Mouse (Mus musculus): ENCODE results near the gene Rpia.

Rpia gene

DNA sequence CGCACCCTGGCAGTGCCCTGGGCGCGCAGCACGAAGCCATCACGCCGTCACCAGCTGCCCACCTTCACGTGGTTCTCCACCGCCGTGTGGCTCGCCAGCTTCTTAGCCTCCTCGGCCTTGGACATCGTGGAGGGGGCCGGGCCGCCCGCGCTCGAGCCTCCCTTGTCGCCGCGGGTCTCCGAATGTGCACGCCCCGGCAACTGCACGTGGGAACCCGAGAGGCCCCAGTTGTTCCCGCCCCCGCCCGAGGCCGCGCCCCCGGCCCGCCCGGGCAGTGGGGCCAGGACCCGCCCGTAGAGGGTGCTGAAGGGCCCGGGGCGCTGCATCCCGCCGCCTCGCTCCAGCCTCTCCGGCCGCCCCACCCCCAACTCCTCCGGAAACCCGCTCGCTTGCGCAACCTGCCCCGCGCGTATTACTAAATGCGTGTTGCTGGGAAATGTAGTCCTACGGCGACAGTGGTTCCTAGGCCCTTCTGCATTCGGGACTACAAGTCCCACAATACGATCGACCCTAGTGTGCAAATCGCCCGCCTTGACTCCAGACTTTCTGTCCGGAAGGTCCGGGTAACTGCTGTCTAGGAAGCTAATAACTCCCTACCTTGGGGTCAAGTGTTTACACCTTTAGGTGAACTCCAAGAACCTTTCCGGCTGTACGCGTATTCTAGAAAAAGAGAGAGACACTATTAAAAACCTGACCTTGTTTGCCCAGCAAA lies at the start of gene Rpia:
Gene Rpia, minus strand, starts transcription at position 409 of the 712 bp plus-strand sequence.
- peak; percentile 96 for DNase-seq (ENCODE audit: low read depth)

DNA sequence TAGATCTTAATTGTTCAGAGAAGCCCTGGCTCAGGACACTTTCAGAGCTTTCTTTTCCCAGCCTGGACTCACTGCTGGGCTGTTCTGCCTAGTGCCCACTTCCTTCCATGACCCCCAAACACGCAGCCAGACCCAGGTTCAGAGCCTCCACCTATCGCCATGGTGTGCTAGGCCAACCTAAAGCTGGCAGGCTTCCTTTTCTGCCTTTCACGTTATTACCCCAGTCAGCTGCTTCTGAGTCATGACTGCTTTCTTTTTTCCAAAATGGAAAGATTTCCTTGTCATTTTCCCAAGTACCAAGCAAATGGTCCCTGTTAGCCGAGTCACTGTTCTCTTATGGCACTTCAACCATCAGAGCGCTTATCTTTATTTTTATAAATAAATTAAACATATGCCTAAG lies 48.2 kb upstream of the Rpia start:
- DNase-seq (ENCODE audit: low read depth) = no peak

DNA sequence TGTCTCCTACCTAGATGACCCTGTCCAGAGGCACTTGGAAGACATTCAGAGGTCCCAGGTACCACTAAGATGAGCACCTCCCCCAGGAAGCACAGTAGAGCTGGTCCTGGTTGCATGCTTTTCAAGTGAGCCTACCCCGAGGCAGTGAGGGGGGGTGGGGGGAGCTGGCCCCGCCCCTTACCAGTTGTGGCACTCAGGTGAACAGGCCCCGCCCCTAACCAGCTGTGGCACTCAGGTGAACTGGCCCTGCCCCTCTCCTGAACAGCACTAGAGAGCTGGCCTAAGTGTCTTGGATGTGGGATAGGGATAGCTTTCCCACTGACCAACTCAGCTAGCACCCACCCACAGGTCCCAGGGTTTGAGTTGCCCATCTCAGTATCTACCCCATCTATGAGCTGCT lies 46.5 kb upstream of the Rpia start:
- DNase-seq (ENCODE audit: low read depth) = no peak

DNA sequence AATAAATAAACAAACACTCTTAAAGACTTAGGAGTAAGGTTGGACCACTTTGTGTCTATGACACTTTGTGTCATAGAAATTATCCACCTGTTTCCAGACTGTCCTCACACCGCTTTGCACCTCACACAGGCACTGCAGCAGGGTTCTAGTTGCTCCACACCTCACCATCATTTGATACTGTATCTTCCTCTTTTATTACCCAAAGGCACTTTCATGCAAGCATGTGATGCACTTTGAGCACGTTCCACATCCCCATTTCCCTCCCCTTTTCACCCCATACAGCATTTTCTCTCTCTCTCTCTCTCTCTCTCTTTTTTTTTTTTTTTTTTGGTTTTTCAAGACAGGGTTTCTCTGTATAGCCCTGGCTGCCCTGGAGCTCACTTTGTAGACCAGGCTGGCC lies 45.3 kb upstream of the Rpia start:
- no peak for DNase-seq (ENCODE audit: low read depth)

DNA sequence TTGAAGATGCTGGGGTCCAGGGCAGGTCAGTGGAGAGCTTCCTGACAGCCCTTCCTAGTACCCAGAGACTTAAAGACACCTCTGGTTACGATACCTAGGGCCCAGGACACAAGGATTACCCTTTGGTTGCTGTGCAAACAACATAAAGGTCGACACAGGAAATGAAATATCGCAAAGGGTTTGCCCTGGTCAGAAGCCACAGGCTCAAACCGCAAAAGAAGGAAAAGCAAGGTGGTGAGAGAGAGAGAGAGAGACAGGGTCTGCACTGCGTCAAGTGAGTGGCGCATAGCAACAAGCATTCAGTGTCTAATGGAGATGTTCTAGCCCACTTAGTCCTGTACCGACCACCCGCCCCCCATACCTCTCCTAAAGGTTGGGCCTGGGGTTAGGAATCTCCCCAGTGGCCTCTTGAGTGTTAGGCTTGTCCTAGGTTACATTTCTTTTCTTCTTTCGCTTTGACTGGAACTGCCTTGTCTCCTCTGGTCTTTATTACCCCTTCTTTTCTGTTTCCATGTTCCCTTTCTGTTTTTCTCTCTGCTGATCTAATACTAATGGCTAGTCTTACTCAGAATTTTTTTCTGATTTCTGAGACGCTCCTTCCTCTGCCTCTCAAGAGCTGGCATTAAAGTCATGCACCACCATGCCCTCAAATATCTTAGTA lies 39.3 kb upstream of the Rpia start:
- DNase-seq (ENCODE audit: low read depth) = peak; percentile 33

DNA sequence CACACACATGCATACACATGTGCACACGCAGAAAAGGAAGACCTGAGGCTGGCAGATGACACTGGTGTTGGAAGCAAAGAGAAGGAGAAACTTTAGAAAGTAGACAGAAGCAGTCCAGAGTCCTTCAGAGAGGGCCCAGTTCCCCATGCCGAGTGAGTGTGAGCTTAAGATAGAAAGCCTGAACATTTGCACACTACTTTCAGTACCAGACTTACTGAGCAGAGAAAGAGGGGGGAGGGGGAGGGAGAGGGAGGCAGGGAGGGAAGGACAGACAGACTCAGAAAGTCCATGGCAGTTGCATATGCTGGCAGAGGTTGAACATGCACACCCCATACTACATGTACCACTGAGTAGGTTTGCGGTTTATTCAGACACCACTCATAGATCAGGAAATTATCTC lies 38.5 kb upstream of the Rpia start:
- DNase-seq (ENCODE audit: low read depth) = peak; percentile 35

DNA sequence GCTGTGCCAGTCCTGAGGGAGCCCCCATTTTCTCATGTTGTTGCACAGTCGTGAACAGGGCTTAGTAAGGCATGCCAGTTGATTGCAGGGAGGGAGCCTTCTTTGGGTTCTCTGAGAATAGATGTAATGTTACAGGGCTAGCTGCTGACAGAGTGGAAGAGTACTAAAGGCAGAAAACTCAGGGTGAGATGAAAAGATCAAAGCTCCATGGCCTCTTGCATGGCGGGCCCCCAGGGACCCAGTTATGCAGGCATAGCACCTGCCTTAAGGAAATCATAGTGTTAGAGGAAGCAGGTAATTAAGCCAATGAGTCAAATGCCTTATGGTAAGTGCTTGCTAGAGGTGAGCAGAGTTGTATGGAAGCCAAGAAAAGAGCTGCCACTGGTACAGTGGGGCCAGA lies 37.4 kb upstream of the Rpia start:
- DNase-seq (ENCODE audit: low read depth) = no peak

DNA sequence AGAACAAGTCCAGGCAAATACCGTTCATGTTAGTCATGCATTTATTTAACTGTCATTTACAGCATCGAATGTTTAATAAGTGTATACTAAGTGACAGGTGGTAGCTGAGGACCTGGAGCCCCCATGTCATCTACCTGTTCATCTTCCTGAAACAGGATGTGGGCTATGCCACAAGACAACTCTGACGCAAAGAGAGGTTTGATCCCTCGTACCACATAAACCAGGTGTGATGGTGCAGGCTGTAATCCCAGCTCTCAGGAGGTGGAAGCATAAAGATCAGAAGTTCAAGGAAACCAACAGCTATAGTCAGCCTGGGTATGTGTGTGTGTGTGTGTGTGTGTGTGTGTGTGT lies 32.9 kb upstream of the Rpia start:
- no peak for DNase-seq (ENCODE audit: low read depth)

DNA sequence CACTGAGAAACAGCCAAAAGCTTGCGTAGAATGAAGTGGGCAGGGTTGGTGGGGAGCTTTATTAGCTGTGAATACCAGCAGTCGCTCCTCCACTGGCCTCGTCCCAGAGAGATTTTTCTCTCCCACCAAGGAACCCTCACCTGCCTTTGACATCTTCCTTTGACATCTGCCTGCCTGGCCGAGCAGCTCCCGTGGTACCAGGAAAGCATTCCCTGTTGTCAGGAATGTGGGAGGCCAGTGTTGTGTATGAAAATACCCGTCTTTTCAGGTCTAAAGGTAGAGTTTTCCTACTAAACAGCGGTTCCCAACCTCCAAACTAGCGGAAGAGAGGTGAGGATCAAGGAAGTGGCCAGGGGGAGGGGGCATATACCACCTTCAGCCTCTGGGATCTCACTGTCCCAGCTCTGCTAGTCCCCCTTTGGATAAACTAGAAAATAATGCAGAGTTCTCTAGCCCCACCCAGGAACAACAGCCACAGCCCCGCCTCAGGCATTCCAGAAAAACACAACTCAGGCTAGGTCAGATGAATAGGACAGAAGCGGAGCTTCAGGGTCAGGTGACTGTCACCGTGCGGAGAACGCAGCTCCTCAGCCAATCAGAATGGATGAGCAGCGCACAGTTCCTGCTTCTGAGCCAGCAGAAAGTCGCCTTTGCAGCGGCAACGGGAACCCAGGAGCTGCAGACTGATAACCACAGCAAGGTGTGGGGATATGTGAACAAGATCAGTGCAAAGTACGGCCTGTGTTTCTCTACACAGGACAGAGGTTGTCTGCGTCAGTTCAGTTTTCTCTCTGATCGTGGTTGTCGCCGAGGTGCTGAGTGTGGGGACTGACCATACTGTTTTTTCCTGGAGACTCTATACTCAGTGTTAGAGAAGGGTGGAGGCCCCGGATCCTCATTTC lies 32.3 kb upstream of the Rpia start:
- DNase-seq (ENCODE audit: low read depth) = peak; percentile 89

DNA sequence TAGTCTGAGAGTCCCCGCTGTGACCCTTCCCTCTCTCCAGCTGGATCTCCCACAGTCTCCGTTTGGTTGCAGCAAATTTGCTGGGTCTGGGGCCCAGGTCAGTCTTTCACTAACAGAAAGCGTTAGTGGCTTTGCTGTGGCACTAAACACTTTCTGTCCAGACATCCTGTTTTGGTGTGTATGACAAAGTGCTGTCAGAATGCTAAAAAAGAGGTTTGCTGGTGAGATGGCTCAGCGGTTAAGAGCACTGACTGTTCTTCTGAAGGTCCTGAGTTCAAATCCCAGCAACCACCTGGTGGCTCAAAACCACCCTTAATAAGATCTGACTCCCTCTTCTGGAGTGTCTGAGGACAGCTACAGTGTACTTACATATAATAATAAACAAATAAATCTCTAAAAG lies 31.2 kb upstream of the Rpia start:
- DNase-seq (ENCODE audit: low read depth) = peak; percentile 36

DNA sequence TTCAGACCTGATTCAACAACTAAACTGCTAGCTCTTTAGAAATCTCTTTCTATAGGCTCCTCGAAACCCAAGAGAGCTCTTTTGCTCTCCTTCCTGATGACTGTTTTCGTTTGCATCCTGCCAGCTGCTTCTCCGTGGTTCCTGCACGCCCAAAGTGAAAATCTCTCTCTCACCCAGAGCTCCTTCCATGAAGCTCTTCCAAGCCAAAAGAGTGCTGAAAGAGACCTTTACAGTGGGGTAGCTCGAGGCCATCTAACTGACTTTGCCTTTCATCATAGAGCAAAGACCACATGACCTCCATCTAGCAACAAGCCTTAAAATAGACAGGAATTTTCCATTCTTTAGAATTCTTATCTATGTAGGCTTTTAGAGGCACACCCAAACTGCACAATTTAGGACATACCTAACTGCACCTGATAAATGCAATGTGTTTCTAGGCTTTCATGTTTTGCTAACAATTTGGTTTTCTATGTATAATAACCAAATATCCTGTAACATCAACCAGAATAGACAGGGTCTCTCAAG lies 30.4 kb upstream of the Rpia start:
- DNase-seq (ENCODE audit: low read depth) = peak; percentile 20

DNA sequence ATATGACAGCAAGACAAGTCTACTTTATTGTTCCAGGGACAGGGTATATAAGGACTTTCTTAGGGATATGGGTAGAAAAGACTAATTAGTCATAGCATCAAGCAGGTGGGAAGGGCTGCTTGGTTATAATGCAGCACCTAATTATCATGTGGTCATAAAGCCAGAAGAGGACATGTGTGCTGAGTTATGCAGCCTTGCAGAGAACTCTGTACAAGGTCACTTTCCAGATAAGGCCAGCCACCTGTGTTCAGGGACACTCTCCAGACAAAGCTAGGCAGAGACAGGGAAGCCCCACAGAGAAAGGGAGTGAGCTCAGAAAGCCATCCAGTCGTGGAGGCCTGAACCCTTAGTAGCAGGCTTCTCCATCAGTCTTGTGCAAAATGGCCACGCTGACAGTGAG lies 29.5 kb upstream of the Rpia start:
- DNase-seq (ENCODE audit: low read depth) = no peak

DNA sequence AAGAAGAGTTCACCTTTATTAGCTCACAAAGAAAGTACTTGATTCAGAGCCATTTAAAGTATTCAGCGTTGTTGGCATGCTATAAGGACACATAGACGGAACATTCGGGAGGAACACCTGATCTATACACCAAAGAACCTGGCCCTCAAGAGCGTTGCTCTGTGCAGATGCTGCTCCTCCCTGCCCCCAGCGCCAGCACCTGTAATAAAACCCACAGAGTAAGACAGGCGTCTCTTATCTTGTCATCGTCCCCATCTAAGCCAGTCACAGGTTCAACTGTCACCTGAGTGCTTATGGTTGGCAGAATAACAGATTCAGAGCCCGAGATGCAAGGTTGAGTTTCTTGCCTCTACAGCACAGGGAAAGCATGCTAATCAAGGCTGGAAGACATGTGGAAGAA lies 23.4 kb upstream of the Rpia start:
- peak; percentile 54 for DNase-seq (ENCODE audit: low read depth)

DNA sequence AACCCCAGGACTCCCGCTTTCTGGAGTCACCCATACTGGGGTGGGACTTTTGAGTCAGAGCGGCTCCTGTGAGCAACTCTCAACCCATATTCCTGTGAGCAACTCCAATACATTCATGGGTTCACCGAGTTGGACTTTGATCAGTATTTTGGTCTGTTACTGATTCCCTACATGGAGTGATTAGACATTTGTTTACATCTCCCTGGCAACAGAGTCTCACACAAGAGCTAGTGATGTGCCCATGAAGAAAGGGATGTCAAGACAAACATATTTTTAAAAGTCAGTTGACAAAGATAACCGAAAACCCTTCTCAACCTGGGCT lies 22.6 kb upstream of the Rpia start:
- peak; percentile 41 for DNase-seq (ENCODE audit: low read depth)

DNA sequence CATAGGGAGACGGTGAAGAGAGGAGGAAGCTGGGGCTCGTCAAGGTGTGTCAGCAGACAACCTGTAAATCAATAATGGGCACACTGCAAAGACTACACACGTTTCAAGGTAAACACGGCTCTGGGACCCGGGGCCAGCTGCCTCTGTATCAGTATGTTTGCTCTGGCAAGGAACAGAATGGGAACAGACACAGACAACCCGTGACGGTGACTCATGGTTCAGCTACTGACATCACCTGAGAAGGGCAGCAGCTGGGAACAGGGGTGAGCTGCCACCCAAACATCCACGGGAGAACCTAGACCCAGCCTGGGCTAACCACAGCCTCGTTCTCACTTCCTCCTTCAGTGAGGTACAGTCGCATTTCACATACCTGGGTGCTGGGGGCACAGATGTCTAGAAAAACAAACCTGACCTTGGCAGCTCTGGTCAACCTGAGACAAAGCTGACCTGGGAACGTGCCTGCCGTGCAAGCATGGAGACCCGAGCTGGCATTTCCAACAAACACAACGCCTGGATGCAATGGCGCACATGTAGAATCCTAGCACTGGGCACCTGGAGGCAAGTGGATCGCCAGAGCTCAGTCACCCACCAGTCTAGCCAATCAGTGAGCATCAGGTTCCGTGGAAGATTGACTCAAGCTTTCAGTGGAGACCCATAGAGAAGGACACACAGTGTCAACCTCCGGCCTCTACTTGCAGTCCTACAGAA lies 22.0 kb upstream of the Rpia start:
- DNase-seq (ENCODE audit: low read depth) = peak; percentile 68

DNA sequence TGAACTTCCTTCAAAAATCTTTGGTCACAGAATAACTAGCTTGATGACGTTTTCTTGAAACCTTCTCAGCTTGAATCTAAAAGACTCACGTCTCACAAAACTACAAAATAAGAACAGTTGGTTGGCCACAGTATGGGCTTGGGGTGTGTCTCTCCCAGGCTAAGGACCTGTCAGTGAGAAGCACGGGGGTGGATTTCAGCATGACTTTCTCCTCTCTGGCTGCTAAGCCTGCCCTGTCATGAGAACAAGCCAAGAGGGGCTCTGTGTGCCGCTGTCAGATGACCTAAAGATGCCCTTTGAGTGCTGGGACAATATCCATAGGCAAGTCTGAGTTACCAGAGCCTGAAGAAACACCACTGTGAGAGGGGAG lies 20.5 kb upstream of the Rpia start:
- DNase-seq (ENCODE audit: low read depth) = peak; percentile 35

DNA sequence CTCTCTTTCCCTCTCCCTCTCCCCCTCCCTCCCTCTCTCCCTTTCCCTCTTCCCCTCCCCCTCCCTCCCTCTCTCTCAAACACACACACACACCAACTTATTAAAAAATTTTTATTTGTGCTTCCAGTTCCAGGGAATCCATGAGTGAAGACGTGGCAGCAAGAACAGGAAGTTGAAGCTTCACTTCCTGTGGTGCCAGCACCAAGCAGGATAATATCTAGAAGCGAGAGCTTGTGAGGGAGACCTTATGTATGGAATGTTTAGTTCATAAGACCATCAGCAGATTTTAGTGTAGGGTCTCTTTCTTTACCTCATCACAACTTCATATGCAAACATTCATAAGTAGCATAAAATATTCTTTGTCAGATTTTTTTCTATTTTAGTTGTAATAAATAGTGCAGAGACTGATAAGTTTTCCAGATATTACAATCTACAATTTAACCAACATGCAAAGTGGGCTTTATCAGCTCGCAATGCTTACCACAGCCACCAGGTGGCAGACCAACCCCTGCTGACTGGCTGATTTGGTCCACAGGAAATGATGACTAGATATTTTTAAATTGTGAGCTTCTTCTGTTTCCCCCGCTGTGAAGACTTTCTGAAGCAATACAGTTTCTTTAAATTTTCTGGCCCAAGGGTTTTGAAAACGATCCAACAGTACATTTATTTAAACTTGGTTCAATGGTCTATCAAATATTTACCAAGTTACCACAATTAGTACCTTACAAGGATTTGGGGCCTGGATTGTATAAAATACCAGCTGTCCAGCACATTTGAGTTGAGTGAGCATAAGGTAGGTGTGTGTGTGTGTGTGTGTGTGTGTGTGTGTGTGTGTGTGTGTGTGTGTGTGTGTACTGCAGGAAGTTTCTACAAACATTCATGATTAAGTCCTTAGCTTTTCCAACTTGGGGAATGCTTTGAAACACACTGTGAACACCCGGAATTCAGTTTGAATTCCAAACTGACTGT lies 19.8 kb upstream of the Rpia start:
- peak; percentile 92 for DNase-seq (ENCODE audit: low read depth)

DNA sequence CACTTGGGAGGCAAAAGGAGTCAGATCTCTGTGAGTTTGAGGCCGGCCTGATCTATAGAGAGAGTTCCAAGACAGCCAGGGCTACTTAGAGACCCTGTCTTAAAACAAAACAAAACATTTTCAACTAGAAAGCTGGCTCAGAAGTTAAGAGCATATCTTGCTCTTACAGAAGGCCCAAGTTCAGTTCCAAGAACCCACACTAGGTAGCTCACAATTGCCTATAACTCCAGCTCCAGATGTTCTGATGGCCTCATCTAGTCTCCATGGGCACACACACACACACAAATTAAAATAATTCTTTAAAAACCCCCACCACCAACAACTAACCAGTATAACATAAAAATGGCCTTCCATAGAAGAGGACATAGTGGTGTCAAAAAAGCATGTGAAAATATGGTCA lies 18.5 kb upstream of the Rpia start:
- no peak for DNase-seq (ENCODE audit: low read depth)

DNA sequence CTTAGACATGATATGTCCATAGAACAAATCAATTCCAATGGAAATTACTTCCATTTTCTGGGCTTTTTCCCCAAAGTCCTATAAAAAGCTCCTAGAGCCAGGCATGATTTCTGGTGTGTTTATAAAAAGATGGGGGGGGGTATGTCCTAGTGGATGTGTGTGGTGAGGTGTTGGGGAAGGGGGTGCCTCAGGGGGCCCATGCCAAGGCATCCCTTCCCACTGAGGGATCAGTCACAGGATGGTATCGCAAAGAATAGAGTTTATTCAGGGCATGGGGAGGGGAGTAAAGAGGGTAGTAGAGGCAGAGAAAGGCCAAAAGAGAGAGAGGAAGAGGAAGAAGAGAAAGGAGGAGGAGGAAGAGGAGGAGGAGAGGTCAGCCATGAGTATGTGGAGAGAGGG lies 14.5 kb upstream of the Rpia start:
- DNase-seq (ENCODE audit: low read depth) = no peak

DNA sequence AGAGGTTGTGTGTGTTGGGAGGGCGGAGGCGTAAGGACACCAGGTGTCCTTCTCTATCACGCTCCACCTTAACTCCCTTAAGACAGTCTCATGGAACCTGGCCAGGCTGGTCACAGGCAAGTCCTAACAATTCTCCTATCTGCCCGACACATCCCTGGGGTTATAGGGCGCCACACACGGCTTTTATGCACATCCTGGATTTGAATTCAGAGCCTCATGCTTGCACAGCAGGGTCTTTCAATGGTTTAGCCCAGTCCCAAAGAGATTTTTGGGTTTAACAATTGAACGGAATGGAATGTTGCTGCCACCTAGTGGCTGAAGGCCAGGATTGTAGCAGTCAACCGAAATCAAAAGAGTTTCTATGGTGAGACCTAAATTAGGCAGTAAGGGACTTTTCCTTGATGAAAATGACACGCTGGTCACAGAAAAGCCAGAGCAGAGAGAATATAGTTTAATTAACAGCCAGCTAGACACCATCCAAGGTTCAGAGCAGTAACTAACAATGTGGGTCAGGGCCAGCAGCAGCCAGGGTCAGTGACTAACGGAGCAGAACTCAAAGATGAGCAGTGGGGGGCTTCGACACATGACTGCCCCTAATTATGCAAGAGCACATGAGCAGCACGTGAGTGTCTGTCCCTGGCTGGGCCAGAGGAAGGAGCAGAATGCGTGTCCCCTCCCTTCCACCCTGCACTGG lies 13.9 kb upstream of the Rpia start:
- peak; percentile 91 for DNase-seq (ENCODE audit: low read depth)

DNA sequence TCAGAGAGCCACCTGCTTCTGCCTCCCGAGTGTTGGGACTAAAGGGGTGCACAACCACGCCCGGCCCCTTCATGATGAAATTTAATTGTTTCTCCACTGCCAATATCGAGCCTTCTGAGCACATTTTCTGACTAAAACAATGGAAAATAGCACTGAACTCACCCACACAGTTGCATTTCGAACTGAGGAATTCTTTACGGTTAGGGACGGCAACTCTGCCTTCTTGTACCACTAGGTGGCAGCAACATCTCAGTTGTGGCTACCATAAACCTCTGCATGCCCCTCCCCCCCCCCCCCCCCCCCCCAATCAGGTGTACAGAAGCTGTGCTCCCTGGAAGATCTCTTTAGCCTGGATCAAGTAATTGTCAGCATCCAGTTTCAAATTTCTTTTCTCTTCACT lies 13.2 kb upstream of the Rpia start:
- DNase-seq (ENCODE audit: low read depth) = peak; percentile 88

Measured in induced T-regulatory cell, adult 2 months (primary cell).